Mouse (Mus musculus) testis, adult 2 months (tissue): ENCODE measurements at regions not wholly inside any gene's neighbourhood (a gene's known extent, or its start where the extent isn't known, plus 50 kb on each side); places are given as distances from the start of the nearest gene placed in this dataset.

Experiments used
- H3K27ac ChIP-seq: fragments of 200-500 bp; 2 replicates; pipeline ENCODE4 v1.5.1; 2012; ENCODE audit warnings: low read depth, low read length; ENCODE audit not compliant: control insufficient read depth, insufficient read depth
- H3K27me3 ChIP-seq: fragments of 200-500 bp; 2 replicates; pipeline ENCODE4 v1.6.1; 2012; ENCODE audit warnings: mild to moderate bottlenecking, low read length, moderate library complexity; ENCODE audit not compliant: control insufficient read depth, insufficient read depth
- H3K36me3 ChIP-seq: fragments of 200-500 bp; 2 replicates; pipeline ENCODE4 v1.6.1; 2012; ENCODE audit warnings: mild to moderate bottlenecking, low read length; ENCODE audit not compliant: control insufficient read depth, insufficient read depth
- H3K4me1 ChIP-seq: fragments of 200-500 bp; 2 replicates; pipeline ENCODE4 v1.6.1; 2012; ENCODE audit warnings: low read length; ENCODE audit not compliant: control insufficient read depth, insufficient read depth
- H3K4me3 ChIP-seq: fragments of 200-500 bp; 2 replicates; pipeline ENCODE4 v1.5.1; 2012; ENCODE audit warnings: low read depth, mild to moderate bottlenecking, low read length, moderate library complexity, mixed read lengths; ENCODE audit not compliant: control insufficient read depth
- CTCF ChIP-seq: fragments of 200-500 bp; IDR thresholded peaks from 2 replicates; pipeline ENCODE4 v1.5.1; 2012; ENCODE audit warnings: low read depth, mild to moderate bottlenecking, inconsistent platforms, low read length, moderate library complexity; ENCODE audit not compliant: control insufficient read depth, insufficient read depth, insufficient replicate concordance
- POLR2A ChIP-seq: fragments of 200-500 bp; IDR thresholded peaks from 2 replicates; pipeline ENCODE4 v1.6.1; 2012; ENCODE audit warnings: low read depth, mild to moderate bottlenecking, inconsistent platforms, low read length, moderate library complexity; ENCODE audit not compliant: control insufficient read depth

- H3K4me1 ChIP-seq = no peaks in the 10 kb centered on the region; the same call in 1 of the 2 replicates
- no peaks in the 10 kb centered on the region for H3K27me3 ChIP-seq
- H3K27ac ChIP-seq = no peak overlapping the region
- no peak for TF ChIP-seq POLR2A
- no peak for TF ChIP-seq CTCF
- no peaks in the 10 kb centered on the region for H3K36me3 ChIP-seq
- no peak overlapping the region for H3K4me3 ChIP-seq
Measured at GRCm38 (mm10) chr13:72122230-72122627, 158.7 kb upstream of the Irx1 start.

GRCm38 (mm10) chr13:72128306-72128705 is 164.8 kb upstream of the Irx1 start:
- Histone ChIP-seq H3K36me3 (no peaks in the 10 kb centered on the region), H3K27ac (no peak overlapping the region), H3K27me3 (no peaks in the 10 kb centered on the region), H3K4me1 (no peaks in the 10 kb centered on the region), H3K4me3 (no peak overlapping the region)
- TF ChIP-seq CTCF (no peak), POLR2A (no peak)

GRCm38 (mm10) chr13:72131341-72131740 is 167.8 kb upstream of the Irx1 start:
- TF ChIP-seq CTCF (no peak), POLR2A (no peak)
- H3K27me3 ChIP-seq = no peaks in the 10 kb centered on the region

GRCm38 (mm10) chr13:72134101-72134768 is 170.7 kb upstream of the Irx1 start:
- no peak overlapping the region for H3K27ac ChIP-seq
- H3K4me3 ChIP-seq = no peak overlapping the region
- no peaks in the 10 kb centered on the region for H3K27me3 ChIP-seq
- TF ChIP-seq POLR2A = no peak
- H3K4me1 ChIP-seq = no peaks in the 10 kb centered on the region
- no peaks in the 10 kb centered on the region for H3K36me3 ChIP-seq

More at GRCm38 (mm10) chr13:72131341-72131740, 167.8 kb upstream of the Irx1 start:
- Histone ChIP-seq H3K27ac (no peak overlapping the region), H3K4me3 (no peak overlapping the region), H3K4me1 (no peaks in the 10 kb centered on the region), H3K36me3 (no peaks in the 10 kb centered on the region)

GRCm38 (mm10) chr13:72166225-72166624 is 202.7 kb upstream of the Irx1 start:
- Histone ChIP-seq H3K4me3 (no peak overlapping the region), H3K27me3 (no peaks in the 10 kb centered on the region), H3K36me3 (no peaks in the 10 kb centered on the region), H3K4me1 (no peaks in the 10 kb centered on the region), H3K27ac (no peak overlapping the region)
- TF ChIP-seq POLR2A (no peak), CTCF (no peak)

- H3K4me3 ChIP-seq = no peak overlapping the region
Measured at GRCm38 (mm10) chr13:72167434-72167833, 203.9 kb upstream of the Irx1 start.

GRCm38 (mm10) chr13:72183636-72184035 is 220.1 kb upstream of the Irx1 start:
- no peak for TF ChIP-seq POLR2A
- TF ChIP-seq CTCF = no peak
- H3K36me3 ChIP-seq = no peaks in the 10 kb centered on the region
- no peak overlapping the region for H3K27ac ChIP-seq
- H3K4me1 ChIP-seq = no peaks in the 10 kb centered on the region
- no peak overlapping the region for H3K4me3 ChIP-seq
- H3K27me3 ChIP-seq = no peaks in the 10 kb centered on the region

More at GRCm38 (mm10) chr13:72167434-72167833, 203.9 kb upstream of the Irx1 start:
- no peak for TF ChIP-seq POLR2A
- TF ChIP-seq CTCF = no peak
- Histone ChIP-seq H3K36me3 (no peaks in the 10 kb centered on the region), H3K27me3 (no peaks in the 10 kb centered on the region), H3K4me1 (no peaks in the 10 kb centered on the region), H3K27ac (no peak overlapping the region)
